ENCODE assay signal across 22 mouse cellular contexts in the genomic region with DNA sequence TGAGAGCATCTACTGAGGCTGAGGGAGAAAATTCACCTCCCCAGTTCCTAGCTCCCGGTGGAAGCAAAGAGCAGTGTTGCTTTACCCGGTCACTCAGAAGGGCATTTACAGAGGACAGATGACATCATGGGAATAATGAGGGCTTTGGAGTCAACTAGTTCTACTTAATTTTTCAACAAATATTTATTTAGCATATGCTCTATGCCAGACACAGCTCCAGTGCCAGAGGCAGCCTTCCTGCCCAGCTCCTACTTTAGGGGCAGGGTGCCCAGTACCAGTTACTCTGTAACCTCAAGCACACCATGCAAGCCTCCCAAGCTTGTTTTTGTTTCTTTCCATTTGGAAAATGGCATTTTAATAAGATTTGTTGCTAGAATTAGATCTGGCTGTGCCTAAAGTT.
A peak's percentile ranks its signal among the peaks of the same experiment; 100 is the strongest.
DNase-seq lines count a peak whose midpoint lies in the region; ATAC-seq and TF ChIP-seq lines count a peak whose summit lies in the region.
"Had no signal": no experiment of that assay in that cellular context is flagged by ENCODE, and none has a peak within 500 bp of the region (broad histone marks: within the 10 kb centered on the region; RNA-seq: fewer than 3 reads in every experiment).

No protein-coding gene starts in this region.

- H3K4me3 ChIP-seq in kidney, embryonic 14.5 days (ENCODE audit: low read length), result no peak overlapping the region
- H3K4me3 ChIP-seq in lung, postnatal 0 days (ENCODE audit: low read depth, low read length), result no peak overlapping the region
- no peak overlapping the region for H3K4me3 ChIP-seq in liver, embryonic 11.5 days (ENCODE audit: low read depth, low read length)
- H3K4me3 ChIP-seq: embryonic facial prominence, embryonic 13.5 days; forebrain, embryonic 12.5 days; heart, embryonic 13.5 days had no signal

- H3K4me1 ChIP-seq in kidney, embryonic 14.5 days (ENCODE audit: control insufficient read depth, insufficient read depth, low read length), result no peaks in the 10 kb centered on the region
- H3K4me1 ChIP-seq in lung, postnatal 0 days (ENCODE audit: insufficient read depth, low read depth, low read length), result no peaks in the 10 kb centered on the region
- no peaks in the 10 kb centered on the region for H3K4me1 ChIP-seq in liver, embryonic 11.5 days (replicated peaks; ENCODE audit: control insufficient read depth, insufficient read depth, low read length)
- H3K4me1 ChIP-seq: forebrain, embryonic 12.5 days; heart, embryonic 13.5 days had no signal

- DNase-seq in kidney, adult 18-20 months, result peak; percentile 57
- no peak for DNase-seq in lung, postnatal 0 days (ENCODE audit: low spot score)
- no peak for DNase-seq in lung, postnatal 14 days
- peak; percentile 24 for DNase-seq in adipocyte (ENCODE audit: low spot score)
- DNase-seq in kidney, postnatal 10 days, result peak; percentile 19
- no peak for DNase-seq in liver, embryonic 11.5 days (ENCODE audit: low spot score)
- no peak for DNase-seq in gastrocnemius, postnatal 10 days
- DNase-seq: adrenal gland, adult 2 months; adrenal gland, postnatal 25 days; cerebellum, adult 18-20 months; cerebellum, adult 9-11 months; cerebellum, postnatal 36 days; gastrocnemius, postnatal 14 days; heart, postnatal 36 days had no signal

- H3K9ac ChIP-seq in kidney, embryonic 14.5 days (ENCODE audit: low read depth, low read length), result no peak overlapping the region
- no peak overlapping the region for H3K9ac ChIP-seq in lung, postnatal 0 days (replicated peaks; ENCODE audit: low read depth)
- no peak overlapping the region for H3K9ac ChIP-seq in liver, embryonic 11.5 days (ENCODE audit: low read depth, low read length)
- H3K9ac ChIP-seq: embryonic facial prominence, embryonic 13.5 days; forebrain, embryonic 12.5 days; heart, embryonic 13.5 days had no signal

- no peaks in the 10 kb centered on the region for H3K27me3 ChIP-seq in kidney, embryonic 14.5 days (ENCODE audit: control insufficient read depth, insufficient read depth, low read length)
- no peaks in the 10 kb centered on the region for H3K27me3 ChIP-seq in lung, postnatal 0 days (replicated peaks; ENCODE audit: insufficient read depth, low read length)
- no peaks in the 10 kb centered on the region for H3K27me3 ChIP-seq in liver, embryonic 11.5 days (replicated peaks; ENCODE audit: control insufficient read depth, insufficient read depth, low read length)
- H3K27me3 ChIP-seq: CH12.LX; embryonic facial prominence, embryonic 13.5 days; forebrain, embryonic 12.5 days; heart, embryonic 13.5 days; Patski had no signal

- H3K4me2 ChIP-seq in kidney, embryonic 14.5 days (replicated peaks; ENCODE audit: low read depth, low read length), result no peak overlapping the region
- no peak overlapping the region for H3K4me2 ChIP-seq in lung, postnatal 0 days (replicated peaks; ENCODE audit: low read depth, low read length)
- no peak overlapping the region for H3K4me2 ChIP-seq in liver, embryonic 11.5 days
- H3K4me2 ChIP-seq: embryonic facial prominence, embryonic 13.5 days; forebrain, embryonic 12.5 days; heart, embryonic 13.5 days had no signal

- no peaks in the 10 kb centered on the region for H3K9me3 ChIP-seq in kidney, embryonic 14.5 days (ENCODE audit: control insufficient read depth, low read length)
- no peaks in the 10 kb centered on the region for H3K9me3 ChIP-seq in lung, postnatal 0 days (ENCODE audit: low read length)
- no peaks in the 10 kb centered on the region for H3K9me3 ChIP-seq in liver, embryonic 11.5 days (ENCODE audit: control insufficient read depth, low read length)
- H3K9me3 ChIP-seq: embryonic facial prominence, embryonic 13.5 days; forebrain, embryonic 12.5 days; heart, embryonic 13.5 days had no signal

- no peak for TF ChIP-seq CTCF in lung, postnatal 0 days (IDR thresholded peaks at IDR 0.05)

- ATAC-seq in kidney, embryonic 14.5 days (ENCODE audit: low FRiP score, low TSS enrichment), result no peak
- ATAC-seq in lung, postnatal 0 days, result 0 out of 2 replicates have a peak, but pooled peaks have one; percentile 8
- no peak for ATAC-seq in liver, embryonic 11.5 days (replicated peaks; ENCODE audit: low FRiP score)
- ATAC-seq: activated CD4-positive, CD25-positive, alpha-beta regulatory T cell, adult 4 months; forebrain, embryonic 16.5 days; Patski had no signal

- no peaks in the 10 kb centered on the region for H3K36me3 ChIP-seq in kidney, embryonic 14.5 days (ENCODE audit: control insufficient read depth, insufficient read depth, low read length)
- no peaks in the 10 kb centered on the region for H3K36me3 ChIP-seq in lung, postnatal 0 days (ENCODE audit: insufficient read depth, low read length)
- H3K36me3 ChIP-seq in liver, embryonic 11.5 days (ENCODE audit: control insufficient read depth, insufficient read depth, low read length), result no peaks in the 10 kb centered on the region
- H3K36me3 ChIP-seq: embryonic facial prominence, embryonic 13.5 days; forebrain, embryonic 12.5 days; heart, embryonic 13.5 days had no signal

- H3K27ac ChIP-seq in kidney, embryonic 14.5 days (ENCODE audit: low read depth, low read length), result no peak overlapping the region
- no peak overlapping the region for H3K27ac ChIP-seq in lung, postnatal 0 days (ENCODE audit: low read length)
- no peak overlapping the region for H3K27ac ChIP-seq in liver, embryonic 11.5 days (ENCODE audit: low read depth, low read length)
- H3K27ac ChIP-seq: embryonic facial prominence, embryonic 13.5 days; forebrain, embryonic 12.5 days; heart, embryonic 13.5 days had no signal

- WGBS in kidney, embryonic 14.5 days, result 84% methylated on average over 2 of the region's 2 CpGs
- 66% methylated on average over 2 of the region's 2 CpGs for WGBS in lung, postnatal 0 days
- WGBS in liver, embryonic 11.5 days, result 74% methylated on average over 2 of the region's 2 CpGs

- no peak for TF ChIP-seq EP300 in lung, postnatal 0 days (IDR thresholded peaks at IDR 0.05)

Comparison
In these comparisons a context has a peak if more than half of its experiments do, and no peak if none do; other contexts are left out.
1. DNase-seq: peak in kidney, adult 18-20 months (single experiment), adipocyte (single experiment) and kidney, postnatal 10 days (single experiment); none in lung, postnatal 0 days (single experiment), lung, postnatal 14 days (single experiment), liver, embryonic 11.5 days (single experiment) and gastrocnemius, postnatal 10 days (single experiment).